Mouse (Mus musculus) heart, postnatal 36 days (tissue): ENCODE measurements at regions not wholly inside any gene's neighbourhood (a gene's known extent, or its start where the extent isn't known, plus 50 kb on each side); places are given as distances from the start of the nearest gene placed in this dataset.

Source experiments
- DNase-seq, 2 experiments: peaks; one replicate each; pipeline ENCODE4 v3.0.0; 2021 to 2022
- intact Hi-C: fragments of 180-260 bp; cut with DNase I; formaldehyde crosslinking; loops from one replicate; pipeline ENCODE4 v1.15.1; 2025

DNA sequence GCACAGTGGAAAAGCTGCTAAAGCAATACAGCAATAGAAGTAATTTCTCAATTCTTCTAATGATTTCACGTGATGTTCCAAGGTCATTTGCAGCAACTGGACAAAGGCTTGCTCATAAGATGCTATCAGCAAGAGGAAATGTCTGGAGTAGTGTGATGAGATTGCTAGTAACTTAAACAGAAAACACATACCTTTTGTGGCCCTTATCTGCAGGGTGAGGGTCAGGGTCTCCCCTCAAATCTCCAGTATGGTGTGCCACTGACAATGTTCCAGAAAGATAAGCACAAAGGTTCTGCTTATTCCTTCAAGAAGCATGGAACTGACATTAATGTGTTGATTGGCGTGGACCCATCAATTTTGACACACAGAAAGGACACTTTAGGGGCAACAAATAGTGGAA, 60.7 kb upstream of the Gabra1 start:
- intact Hi-C loops = loop anchor here (10.0 kb wide), 1 partner anchor 181 kb away; no protein-coding TSS in a partner anchor
- no peak for DNase-seq
